Comparison of ENCODE assay signal across 14 mouse cellular contexts in genomic region chr7:73206922-73207811, GRCm38 (mm10).
DNase-seq lines count a peak whose midpoint lies in the region; ATAC-seq and TF ChIP-seq lines count a peak whose summit lies in the region.
"Had no signal": no experiment of that assay in that cellular context is flagged by ENCODE, and none has a peak within 500 bp of the region (broad histone marks: within the 10 kb centered on the region; RNA-seq: fewer than 3 reads in every experiment).

No protein-coding gene starts in this region.

- H3K27me3 ChIP-seq in forebrain, embryonic 14.5 days (replicated peaks; ENCODE audit: control insufficient read depth, insufficient read depth, low read length), result no peaks in the 10 kb centered on the region
- no peaks in the 10 kb centered on the region for H3K27me3 ChIP-seq in hindbrain, embryonic 16.5 days (replicated peaks; ENCODE audit: control insufficient read depth, insufficient read depth, low read length)
- H3K27me3 ChIP-seq in midbrain, postnatal 0 days (ENCODE audit: insufficient read depth, low read length), result no peaks in the 10 kb centered on the region
- H3K27me3 ChIP-seq: limb, embryonic 12.5 days had no signal

- H3K27ac ChIP-seq in forebrain, embryonic 14.5 days (ENCODE audit: low read depth, low read length), result peak overlapping the region; percentile 84; the same call in 1 of the 2 replicates
- H3K27ac ChIP-seq in hindbrain, embryonic 16.5 days (ENCODE audit: low read depth, low read length), result peak overlapping the region; percentile 79
- peak overlapping the region; percentile 72 for H3K27ac ChIP-seq in midbrain, postnatal 0 days (ENCODE audit: low read depth, low read length)
- H3K27ac ChIP-seq: left cerebral cortex, adult 2 months; limb, embryonic 12.5 days had no signal

- H3K9ac ChIP-seq in forebrain, embryonic 14.5 days (ENCODE audit: low read length), result no peak overlapping the region
- no peak overlapping the region for H3K9ac ChIP-seq in hindbrain, embryonic 16.5 days (ENCODE audit: low read depth, low read length)
- no peak overlapping the region for H3K9ac ChIP-seq in midbrain, postnatal 0 days (replicated peaks; ENCODE audit: low read length, poor library complexity, severe bottlenecking)
- H3K9ac ChIP-seq: limb, embryonic 12.5 days had no signal

- H3K4me1 ChIP-seq in forebrain, embryonic 14.5 days (ENCODE audit: control insufficient read depth, insufficient read depth, low read length), result peaks cover 43% of the 10 kb centered on the region
- peaks cover 20% of the 10 kb centered on the region for H3K4me1 ChIP-seq in hindbrain, embryonic 16.5 days (ENCODE audit: control insufficient read depth, insufficient read depth, low read depth, low read length)
- H3K4me1 ChIP-seq in midbrain, postnatal 0 days (ENCODE audit: insufficient read depth, low read length), result peaks cover 13% of the 10 kb centered on the region; the same call in 1 of the 2 replicates

- WGBS in forebrain, embryonic 14.5 days, result 21% methylated on average over 7 of the region's 7 CpGs
- WGBS in hindbrain, embryonic 16.5 days, result 35% methylated on average over 7 of the region's 7 CpGs
- 31% methylated on average over 7 of the region's 7 CpGs for WGBS in midbrain, postnatal 0 days

- TF ChIP-seq CTCF in midbrain, postnatal 0 days (IDR thresholded peaks at IDR 0.05), result no peak

- peaks cover 6% of the 10 kb centered on the region for H3K9me3 ChIP-seq in forebrain, embryonic 14.5 days (replicated peaks; ENCODE audit: control insufficient read depth, low read length)
- H3K9me3 ChIP-seq in hindbrain, embryonic 16.5 days (ENCODE audit: control insufficient read depth, low read length), result peaks cover 3% of the 10 kb centered on the region; the same call in 1 of the 2 replicates
- H3K9me3 ChIP-seq in midbrain, postnatal 0 days (ENCODE audit: low read length), result no peaks in the 10 kb centered on the region; the same call in 1 of the 2 replicates

- H3K4me2 ChIP-seq in forebrain, embryonic 14.5 days (ENCODE audit: low read length), result no peak overlapping the region
- H3K4me2 ChIP-seq in hindbrain, embryonic 16.5 days (ENCODE audit: low read length), result no peak overlapping the region
- H3K4me2 ChIP-seq in midbrain, postnatal 0 days (ENCODE audit: low read depth, low read length, poor library complexity, severe bottlenecking), result no peak overlapping the region
- H3K4me2 ChIP-seq: limb, embryonic 12.5 days had no signal

- ATAC-seq in forebrain, embryonic 14.5 days, result no peak
- ATAC-seq in hindbrain, embryonic 16.5 days, result no peak
- no peak for ATAC-seq in midbrain, postnatal 0 days (ENCODE audit: low FRiP score)
- ATAC-seq: CD4-positive, CD25-positive, alpha-beta regulatory T cell, adult 4 months had no signal

- no peaks in the 10 kb centered on the region for H3K36me3 ChIP-seq in forebrain, embryonic 14.5 days (ENCODE audit: control insufficient read depth, insufficient read depth, low read length)
- no peaks in the 10 kb centered on the region for H3K36me3 ChIP-seq in hindbrain, embryonic 16.5 days (ENCODE audit: control insufficient read depth, insufficient read depth, low read length)
- no peaks in the 10 kb centered on the region for H3K36me3 ChIP-seq in midbrain, postnatal 0 days (ENCODE audit: insufficient read depth, low read length)
- H3K36me3 ChIP-seq: limb, embryonic 12.5 days had no signal

- peak; percentile 98 for DNase-seq in fat pad, adult 2 months (ENCODE audit: extremely low read depth, low read depth, low spot score)
- peak; percentile 31 for DNase-seq in forebrain, embryonic 14.5 days (ENCODE audit: low spot score)
- DNase-seq in midbrain, postnatal 0 days (ENCODE audit: low spot score), result no peak
- no peak for DNase-seq in ovary, postnatal 10 days (ENCODE audit: low spot score)
- DNase-seq in cerebellum, postnatal 25 days, result no peak
- no peak for DNase-seq in kidney, postnatal 10 days
- DNase-seq: adrenal gland, adult 8-10 months; cerebellum, adult 8-10 months; gastrocnemius, postnatal 25 days; kidney, adult 8-10 months had no signal

- H3K4me3 ChIP-seq in forebrain, embryonic 14.5 days (ENCODE audit: low read depth, low read length), result no peak overlapping the region
- H3K4me3 ChIP-seq in hindbrain, embryonic 16.5 days (ENCODE audit: low read length), result no peak overlapping the region
- H3K4me3 ChIP-seq in midbrain, postnatal 0 days (ENCODE audit: low read depth, low read length), result no peak overlapping the region
- H3K4me3 ChIP-seq: left cerebral cortex, adult 2 months; limb, embryonic 12.5 days had no signal

Comparison
In these comparisons a context has a peak if more than half of its experiments do, and no peak if none do; other contexts are left out.
1. DNase-seq: peak in fat pad, adult 2 months (single experiment) and forebrain, embryonic 14.5 days (single experiment); none in midbrain, postnatal 0 days (single experiment), ovary, postnatal 10 days (single experiment), cerebellum, postnatal 25 days (0 of 2) and kidney, postnatal 10 days (single experiment).
2. Peak in every context shown above with its lines, with median percentiles within 50 percentile points of each other: H3K27ac ChIP-seq.